Mouse (Mus musculus): ENCODE results near the gene Myadml2.
"Not testable (repeated sequence)": the region's sequence is repeated elsewhere in the genome, so short reads cannot be mapped to it uniquely, and the experiment has no call there.

Gene Myadml2

DNA sequence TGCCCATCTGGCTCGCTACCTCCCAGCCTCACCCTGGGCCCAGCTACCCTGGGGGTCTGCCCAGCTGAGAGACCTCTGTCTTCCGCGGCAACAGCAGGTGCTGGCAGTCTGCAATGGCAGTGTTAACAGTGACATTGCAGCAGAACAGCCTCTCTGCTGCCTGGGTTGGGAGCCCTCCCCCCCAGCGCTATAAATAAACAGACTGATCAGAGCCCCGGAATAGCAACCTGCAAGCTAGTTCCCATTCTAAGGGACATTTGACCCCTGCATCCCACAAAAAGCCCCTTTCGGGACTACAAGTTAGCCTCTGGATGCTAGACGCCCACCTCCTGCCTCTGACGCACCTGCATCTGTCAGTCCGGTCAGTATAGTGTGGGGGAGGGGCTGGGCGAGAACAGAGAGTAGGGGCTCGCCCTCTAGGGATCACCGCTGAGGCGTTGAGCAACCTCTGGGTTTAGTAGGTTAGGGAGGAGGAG is at the start of gene Myadml2:
Gene Myadml2, minus strand, starts transcription at position 158 of the 476 bp plus-strand sequence.
- DNase-seq = peak; percentile 51 to 54

DNA sequence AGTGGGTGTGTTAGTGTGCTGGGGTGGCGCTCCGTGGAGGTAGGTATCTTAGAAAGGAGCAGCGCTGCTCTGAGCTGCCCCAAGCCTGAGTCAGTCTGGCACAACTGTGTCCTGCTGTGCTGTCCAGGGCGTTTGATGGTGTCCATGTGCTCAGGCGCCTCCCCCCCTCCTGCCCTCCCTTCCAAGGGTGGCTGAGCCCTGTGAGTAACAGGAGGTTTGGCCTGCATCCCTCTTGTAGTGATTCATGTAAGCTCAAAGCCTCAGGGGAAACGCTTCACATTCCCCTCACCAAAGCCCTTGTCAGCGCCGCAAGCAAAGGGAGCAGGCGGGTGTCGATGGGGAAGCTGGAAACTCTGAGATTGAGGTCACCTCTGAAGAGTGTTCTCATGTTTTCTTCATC is 49.8 kb upstream of the Myadml2 start:
- peak; percentile 55 to 69 for DNase-seq

DNA sequence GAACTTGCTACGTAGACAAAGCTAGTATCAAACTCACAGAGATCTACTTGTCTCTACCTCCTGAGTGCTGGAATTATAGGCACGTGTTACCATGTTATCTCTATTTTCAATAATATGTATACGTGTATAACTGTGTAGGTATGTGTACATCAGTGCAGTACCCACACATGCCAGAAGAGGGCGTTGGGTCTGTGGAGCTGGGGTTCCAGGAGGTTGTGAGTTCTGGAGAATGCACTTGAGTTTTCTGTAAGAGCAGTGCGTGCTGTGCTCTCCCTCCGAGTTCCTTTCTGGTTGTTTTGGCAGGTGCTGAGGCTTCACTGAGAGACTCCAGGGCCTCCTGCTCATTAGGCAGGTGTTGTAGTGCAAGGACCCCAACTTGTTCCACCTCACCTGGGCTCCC is 48.6 kb upstream of the Myadml2 start:
- peak in 1 of 2 experiments; percentile 42 for DNase-seq

DNA sequence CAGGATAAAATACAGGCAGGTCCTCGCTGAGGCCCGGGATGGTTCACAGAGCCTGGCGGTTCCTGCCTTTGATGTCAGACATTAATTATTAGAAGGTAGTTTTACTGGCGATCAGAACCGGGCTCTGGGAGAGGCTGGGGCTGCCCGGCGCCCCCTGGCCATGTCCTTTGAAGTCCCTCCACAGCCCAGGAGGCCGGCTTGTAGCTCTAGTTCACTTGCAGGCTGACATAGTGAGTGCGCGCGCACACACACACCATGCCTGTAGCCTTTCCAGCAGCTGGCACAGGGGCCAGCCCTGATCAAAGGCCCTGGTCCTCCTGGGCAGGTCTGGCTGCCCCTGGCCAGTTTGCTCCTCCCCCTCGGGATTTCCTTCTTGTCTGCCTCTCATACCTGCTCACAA is 47.7 kb upstream of the Myadml2 start:
- DNase-seq = peak; percentile 59 to 79

DNA sequence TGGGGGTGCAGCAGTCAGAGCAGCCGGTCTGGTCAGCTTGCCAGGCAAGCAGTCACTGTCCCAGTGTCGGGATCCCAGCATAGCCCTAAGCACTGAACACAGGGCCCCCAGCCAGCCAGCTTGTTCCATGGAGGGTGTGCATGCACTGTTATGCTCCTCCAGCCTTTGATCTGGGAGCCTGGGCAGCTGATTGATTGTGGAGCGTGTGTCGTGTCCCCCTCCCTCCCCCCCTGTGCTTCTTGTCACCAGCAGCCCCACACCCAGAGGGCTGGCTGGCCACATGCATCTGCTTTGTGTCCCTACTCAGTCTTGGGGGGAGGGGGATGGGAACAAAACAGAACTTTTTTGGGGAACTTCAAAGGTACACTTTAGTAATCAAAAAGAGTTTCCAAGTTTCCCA is 47.2 kb upstream of the Myadml2 start:
- peak; percentile 31 to 51 for DNase-seq

DNA sequence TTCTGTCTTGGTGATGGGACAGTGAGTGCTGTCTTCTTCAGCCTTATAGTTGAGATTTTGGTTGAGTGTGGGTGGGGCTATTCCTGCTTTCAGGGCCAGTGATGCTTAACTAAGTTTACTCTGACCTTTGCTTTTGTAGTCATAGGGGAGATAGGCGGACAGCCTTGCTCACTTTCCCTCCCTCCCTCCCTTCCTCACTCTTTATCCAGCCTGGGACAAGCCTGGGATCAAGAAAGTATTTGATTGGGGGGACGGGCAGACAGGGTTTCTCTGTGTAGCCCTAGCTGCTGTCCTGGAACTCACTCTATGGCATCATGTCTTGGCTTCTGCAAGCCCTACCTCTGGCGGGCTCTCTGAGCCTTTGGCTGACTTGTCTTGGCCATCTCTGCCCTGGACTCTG is 45.5 kb upstream of the Myadml2 start:
- DNase-seq = no peak

DNA sequence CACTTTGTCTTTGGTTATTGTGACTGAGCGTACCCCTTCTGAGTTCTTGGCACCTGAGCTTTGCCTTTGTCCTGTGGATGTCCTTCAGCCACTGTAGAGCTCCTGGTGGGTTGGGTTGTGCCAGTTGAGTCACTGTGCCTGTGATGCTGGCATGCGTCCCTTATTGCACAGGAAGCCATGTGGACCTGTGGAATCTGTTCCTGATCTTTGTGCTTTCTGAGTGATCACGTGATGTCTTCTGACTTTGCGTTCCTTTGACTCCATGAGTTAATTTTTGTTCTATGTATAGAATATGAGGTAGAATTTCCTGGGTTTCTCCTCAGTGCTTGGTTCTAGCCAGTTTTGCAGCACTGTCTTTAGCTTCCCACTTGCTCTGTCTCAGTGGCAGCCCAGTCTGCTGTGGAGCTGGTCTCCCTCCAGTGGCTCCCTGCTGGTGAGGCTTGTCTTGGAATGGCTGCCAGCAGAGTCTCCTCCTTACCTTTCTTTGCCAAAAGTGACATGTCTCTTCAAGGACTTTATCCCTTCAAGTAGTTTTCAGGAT is 44.6 kb upstream of the Myadml2 start:
- DNase-seq = no peak

DNA sequence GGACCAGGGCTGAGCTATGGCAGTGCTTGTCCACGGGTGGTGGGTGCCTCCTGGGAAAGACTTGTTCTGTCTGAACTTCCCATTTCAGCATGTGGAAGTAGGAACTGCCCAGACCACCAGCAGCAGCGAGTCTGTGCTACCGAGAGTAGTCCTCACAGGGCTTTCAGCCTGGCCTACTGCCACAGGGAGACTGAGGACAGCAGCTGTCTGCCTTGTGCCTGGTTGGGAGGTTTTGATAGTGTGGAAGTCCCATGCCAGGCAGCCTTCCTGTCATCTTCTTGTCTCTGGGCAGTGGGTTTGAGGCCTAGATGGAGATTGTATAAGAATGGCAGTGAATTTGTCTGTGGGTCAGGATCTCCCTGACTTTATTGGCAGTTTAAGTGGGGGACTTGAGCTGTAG is 41.4 kb upstream of the Myadml2 start:
- DNase-seq = no peak

DNA sequence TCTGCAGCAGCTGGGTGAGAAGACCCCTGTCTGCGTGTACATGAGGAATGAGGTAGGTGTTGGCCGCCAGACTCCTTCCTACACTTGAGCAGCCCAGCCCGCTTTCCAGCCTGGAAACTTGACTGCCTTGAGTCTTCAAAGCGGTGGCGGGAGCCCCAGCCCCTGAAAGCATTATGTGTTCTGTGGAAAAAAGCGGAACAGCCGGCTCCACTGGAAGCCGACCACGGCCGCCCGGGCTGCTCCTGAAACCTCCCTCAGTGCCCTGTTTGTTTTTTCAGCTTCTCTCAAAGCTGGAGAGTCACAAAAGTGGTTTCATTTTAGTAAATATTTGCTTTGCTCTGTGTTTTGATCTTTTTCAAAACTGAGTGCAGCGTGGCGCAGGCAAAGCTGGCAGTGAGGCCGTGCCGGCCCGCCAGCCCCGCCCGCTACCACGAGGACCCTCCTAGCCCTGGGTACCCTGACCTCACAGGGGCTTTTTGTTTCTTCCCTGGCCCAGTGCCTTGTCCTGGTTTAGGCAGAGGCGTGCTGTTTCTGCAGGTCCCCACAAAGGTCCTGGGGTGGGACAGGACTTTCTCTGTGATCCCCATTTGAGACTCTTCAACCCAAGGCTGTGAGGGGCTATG is 38.8 kb upstream of the Myadml2 start:
- no peak for DNase-seq

DNA sequence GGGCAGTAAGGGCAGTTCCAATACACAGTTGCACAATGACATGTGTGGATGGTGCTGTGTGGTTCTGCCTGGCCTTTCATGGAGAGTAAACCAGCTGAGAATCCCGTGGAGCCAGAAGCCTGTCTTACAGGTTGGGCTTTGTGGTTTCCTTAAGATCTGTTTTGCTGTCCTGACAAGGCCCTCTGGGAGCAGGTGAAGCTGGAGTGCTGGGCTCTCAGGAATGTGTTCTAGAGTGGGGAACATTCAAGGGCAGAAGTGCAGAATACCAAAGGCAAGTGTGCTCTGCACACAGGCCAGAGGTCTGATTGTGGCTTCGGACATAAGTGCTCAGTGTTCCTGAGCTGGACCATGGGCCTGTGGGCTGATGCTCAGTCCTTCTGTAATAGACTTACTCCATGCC is 36.7 kb upstream of the Myadml2 start:
- DNase-seq = no peak

DNA sequence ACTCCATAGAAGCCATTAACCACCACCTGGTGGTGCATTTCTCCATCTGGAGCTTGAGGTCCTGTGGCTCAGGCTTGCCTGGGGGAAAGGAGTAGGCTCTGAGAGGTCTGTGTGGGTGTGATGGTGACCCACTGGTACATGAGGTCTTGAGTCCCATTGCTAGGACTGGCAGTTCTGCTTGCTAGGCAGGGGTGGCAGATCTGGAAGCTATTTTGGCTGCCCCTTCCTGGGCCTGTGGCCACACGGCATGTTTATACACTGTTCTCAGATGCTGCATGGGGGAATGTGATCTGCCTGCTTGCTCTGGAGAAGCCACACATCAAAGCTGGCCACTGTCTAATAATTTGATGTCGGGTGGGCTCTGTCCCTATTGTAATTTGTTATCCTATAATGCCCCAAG is 36.1 kb upstream of the Myadml2 start:
- DNase-seq = no peak

DNA sequence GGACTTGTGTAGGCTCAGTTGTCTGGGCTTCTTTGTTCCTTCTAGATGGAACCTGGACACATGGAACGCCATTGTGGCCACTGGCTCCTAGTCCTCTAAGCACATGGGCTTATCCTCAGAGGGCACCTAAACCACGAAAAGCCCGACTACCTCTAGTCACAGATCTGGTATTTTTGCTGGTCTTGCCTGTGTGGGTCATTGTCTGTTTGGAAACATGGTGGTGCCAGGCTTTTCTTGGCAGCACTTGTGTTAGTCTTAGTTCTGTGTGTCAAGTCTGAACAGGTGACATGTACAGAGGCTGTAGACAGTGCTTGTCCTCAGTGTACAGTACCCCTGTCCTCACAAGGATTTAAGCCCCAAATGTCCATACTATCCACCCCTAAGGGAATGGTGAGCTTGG is 35.6 kb upstream of the Myadml2 start:
- DNase-seq = no peak

DNA sequence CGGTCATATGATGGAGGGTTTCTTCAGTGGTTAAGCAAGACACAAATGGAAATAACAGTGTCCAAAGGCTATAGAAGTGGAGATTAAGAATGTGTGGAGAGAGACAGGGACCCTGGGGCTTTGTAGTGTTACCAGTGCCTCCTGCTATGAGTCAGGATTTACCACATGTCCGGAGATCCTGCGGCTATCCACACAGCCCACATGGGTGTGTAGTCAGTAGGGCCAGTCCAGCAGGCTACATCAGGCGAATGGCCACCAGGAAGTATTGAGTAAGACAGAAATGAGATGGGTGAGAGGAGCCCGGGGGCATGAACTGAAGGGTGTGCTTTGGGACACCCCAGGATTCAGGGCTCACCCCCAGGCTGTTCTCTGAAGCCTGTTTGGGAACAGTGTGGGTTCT is 34.7 kb upstream of the Myadml2 start:
- DNase-seq = no peak

DNA sequence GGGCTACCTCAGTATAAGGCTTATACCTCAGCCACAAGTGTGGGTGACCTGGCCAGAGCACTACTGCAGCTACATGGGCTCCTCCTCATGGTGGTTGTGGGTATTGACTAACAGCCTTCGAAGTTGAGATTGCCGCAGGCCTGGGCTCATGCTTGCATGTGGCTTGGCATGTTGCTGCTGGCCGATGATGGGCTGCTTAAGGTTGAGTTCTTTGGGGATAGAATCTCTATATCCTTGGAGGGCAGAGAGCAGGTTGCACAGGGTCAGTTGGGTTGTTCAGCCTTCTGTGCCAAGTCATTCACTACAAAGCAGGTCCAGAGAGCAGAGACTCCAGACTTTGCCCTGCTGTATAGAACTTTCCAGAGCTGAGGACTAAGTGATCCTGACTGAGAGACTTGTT is 32.0 kb upstream of the Myadml2 start:
- DNase-seq = peak; percentile 50 to 62

DNA sequence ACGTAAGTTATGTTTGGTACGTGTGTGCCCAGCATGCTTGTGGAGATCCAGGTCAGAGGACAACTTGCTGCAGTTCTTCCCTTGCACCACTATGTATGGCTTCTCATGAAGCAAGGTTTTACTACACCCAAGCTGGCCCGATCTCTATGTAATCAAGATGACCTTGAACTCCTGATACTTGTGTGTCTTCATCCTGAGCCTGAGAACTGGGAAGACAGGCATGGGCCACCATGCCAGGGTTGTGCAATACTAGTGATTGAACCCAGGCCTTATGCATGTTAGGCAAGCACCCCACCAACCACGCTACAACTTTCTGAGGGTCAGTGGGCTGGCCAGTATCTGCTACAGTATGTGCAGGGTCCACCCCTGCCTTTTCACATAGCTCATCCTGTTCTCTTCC is 29.0 kb upstream of the Myadml2 start:
- DNase-seq = no peak

DNA sequence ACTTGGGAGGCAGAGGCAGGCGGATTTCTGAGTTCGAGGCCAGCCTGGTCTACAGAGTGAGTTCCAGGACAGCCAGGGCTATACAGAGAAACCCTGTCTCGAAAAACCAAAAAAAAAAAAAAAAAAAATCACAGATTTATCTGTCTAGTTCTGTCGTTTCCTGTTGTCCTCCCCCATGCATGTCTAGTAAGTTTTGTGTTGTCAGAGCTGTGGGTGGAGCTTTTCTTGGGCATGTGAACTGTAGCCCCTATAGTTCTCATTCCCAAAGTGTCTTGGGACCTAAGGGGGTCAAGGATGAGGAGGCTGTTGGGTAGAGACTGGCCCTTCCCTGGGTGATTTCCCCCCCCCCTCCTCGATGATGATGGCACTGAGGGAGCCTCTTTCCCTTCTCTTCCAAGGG is 27.9 kb upstream of the Myadml2 start:
- not testable (repeated sequence) for DNase-seq

DNA sequence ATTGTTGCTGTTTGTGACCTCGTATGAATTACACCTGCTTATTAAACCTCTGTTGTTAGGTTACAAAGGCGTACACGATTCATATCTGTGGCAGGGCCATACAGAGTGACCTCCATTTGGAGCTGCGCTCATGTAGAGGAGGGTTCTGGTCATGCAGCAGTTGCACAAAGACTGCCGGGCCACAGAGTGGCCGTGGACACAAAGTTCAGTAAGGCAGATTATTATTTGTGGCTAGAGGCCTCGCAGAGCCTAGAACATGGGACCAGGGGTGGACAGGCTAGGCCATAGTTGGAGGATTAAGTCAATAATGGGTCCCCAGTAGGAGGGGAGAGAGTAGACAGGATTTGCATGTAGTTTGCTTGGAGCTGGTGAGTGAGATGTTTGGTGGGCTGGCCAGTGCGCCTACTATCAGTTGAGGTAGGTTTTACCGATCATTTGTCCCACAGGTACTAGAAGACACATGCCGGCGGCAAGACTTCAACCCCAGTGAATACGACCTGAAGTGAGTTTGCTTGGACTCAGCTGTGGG is 25.7 kb upstream of the Myadml2 start:
- no peak for DNase-seq

DNA sequence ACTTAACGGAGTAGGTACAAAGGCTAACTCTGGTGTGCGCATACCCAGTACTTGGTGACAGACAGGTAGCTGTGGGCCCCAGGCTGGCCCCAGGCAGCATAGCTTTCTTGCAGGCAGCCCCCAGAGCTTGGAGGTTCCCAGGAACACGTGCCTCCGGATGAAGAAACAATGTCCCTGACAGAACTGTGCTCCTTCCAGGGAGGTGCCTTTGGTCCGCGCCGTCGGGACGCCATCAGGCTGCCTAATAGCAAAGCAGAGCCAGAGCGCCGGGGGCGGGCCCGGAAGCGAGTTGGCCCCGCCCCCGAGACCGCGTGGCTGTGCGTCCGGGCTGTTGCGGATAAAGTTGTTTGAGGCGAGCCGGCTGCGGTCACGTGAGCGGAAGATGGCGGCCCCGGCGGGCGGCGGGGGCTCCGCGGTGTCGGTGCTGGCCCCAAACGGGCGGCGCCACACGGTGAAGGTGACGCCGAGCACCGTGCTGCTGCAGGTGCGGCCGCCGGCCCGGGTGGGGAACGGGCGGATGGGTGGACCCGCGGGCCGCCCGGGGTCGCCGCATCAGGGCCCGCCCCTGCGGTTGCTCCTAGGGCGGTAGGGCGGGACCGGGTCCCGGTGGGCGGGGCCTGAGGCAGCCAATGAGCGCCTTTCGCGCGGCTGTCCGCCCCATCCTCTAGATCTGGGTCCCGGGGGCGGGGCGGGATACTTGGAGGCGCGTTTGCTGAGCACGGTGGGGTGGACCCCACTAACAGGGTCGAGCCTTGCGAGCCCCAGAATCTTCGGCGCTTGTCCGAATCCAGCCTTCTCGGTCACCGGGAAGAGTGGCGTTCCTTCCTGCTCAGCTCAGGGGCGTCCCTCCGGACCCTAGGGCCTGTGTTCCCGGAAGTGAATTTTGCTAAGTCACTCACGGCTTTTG is 25.0 kb upstream of the Myadml2 start, which contains the start of gene Aspscr1:
Gene Aspscr1, plus strand, starts transcription at position 287 of the 907 bp plus-strand sequence.
- DNase-seq = peak; percentile 98 to 99

DNA sequence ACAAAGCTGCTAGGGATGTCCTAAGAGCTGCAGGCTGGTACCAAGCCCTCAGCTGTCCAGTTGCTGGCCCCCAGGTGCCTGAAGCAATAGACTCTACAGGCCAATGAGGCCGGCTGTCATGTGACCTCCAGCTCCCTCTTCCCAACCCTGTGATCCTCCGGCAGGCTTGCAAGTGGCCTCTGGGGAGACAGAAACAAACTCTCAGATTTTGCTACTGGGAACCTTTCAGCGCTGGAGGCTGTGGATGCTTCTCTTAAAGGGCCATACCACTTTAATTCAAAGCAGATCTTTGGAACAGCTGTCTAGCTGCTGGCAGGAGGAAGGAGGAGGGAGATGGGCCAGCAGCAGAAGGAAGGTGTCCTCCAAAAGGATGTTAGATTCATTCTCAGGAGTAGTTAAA is 18.7 kb upstream of the Myadml2 start:
- DNase-seq = peak in 1 of 2 experiments; percentile 25

DNA sequence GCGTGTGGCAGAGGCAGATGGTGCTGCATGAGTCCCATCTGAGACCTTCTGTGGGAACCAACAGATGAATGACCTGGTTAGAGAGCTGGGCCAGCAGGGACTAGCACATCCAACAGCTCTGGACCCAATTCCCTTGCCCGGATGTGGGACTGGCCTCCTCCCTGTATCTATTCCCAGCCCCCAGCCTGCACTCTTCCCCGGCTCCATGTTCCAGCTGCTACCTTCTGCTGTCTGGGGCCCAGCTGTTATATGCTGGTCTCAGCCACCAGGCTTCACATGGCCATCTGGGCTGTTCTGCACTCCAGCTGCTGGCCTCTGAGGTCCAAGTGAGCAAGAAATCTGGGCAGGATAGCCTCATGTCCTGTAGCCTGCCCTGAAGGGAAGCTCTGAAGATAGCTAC is 17.4 kb upstream of the Myadml2 start:
- peak; percentile 70 to 72 for DNase-seq

DNA sequence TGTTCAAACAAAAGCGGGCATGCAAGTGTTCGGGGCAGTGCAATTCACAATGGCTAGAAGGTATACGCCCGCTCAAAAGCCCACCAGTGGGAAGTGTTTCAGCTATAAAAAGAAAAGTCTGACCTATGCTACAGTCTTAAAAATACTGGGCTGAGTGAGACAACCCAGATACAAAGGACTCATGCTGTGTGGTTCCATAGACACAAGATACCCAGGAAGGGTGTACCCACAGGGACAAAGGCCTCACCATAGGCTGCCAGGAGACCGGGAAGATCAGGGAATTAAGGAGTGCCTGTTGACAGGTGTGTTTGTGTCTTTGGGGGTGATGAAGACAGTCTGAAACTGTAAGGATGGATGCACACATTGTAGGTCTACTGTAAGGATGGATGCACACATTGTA is 15.8 kb upstream of the Myadml2 start:
- no peak for DNase-seq

DNA sequence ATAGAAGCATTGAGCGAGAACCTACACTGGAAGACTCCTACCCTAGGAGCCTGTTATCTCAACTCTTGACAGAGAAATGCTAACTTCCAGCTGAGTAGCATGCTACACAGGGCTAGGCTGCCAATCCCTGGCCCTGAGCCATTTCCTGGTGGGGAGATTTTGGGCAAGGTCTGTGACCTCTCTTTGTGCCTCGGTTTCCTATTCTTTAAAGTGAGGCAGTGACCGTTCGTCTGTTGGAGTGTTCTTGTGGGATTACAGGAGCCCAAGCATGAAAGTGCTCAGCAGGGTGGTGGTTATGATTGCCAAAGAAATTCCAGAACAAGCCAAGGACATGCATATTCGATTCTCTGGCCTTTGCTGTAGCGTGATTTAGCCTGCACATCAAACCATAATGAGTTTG is 14.8 kb upstream of the Myadml2 start:
- DNase-seq = no peak

DNA sequence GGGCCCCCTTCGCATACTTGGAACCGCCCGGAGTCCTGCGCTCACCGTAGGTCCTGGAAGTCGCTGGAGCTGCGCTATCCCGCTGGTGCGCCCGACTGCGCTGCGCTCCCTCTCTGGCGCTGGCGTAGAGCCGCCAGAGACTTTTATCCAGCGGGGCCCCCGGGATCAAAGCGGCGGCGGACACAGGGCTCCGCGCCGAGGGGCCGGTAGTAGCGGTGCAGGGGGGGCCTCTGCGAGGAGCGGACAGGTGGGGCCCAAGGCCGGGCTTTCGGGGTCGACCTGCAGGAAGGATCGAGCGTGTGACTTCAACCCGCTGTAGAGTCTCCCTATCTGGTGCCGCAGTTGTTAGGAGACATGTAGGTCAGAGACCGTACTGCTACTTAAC is 13.1 kb upstream of the Myadml2 start, which contains the start of gene Notum:
Gene Notum, minus strand, starts transcription at position 100 of the 385 bp plus-strand sequence.
- peak in 1 of 2 experiments; percentile 49 for DNase-seq

All from kidney, postnatal 4 days (tissue).